Mouse (Mus musculus): Measurements from ENCODE around the gene Homer1. TPM values are rescaled to one million over a fixed set of nuclear protein-coding genes. Genes with fewer than 3 reads are reported as not detected.

The Homer1 gene
- polyA plus RNA-seq (2011; ENCODE audit: insufficient read length, low read depth, missing spikeins) = 19.4 and 21.5 TPM in 2 replicates

GRCm38 (mm10) chr13:93299316-93299715, at the start of gene Homer1:
Homer1 (plus strand) TSS chr13:93299635.
- Histone ChIP-seq H3K4me1 (ENCODE audit: control insufficient read depth, insufficient read depth, low read length) (no peaks in the 10 kb centered on the region), H3K27ac (ENCODE audit: insufficient read depth, low read length) (no peak within 1 kb of the TSS), H3K4me3 (ENCODE audit: insufficient read depth, low read length) (no peak within 1 kb of the TSS)
- TF ChIP-seq CTCF (IDR thresholded peaks at IDR 0.05; ENCODE audit: borderline replicate concordance, insufficient read depth, low read length) (no peak), POLR2A (IDR thresholded peaks at IDR 0.05; ENCODE audit: low read depth, low read length) (no peak)

- Histone ChIP-seq H3K4me1 (ENCODE audit: control insufficient read depth, insufficient read depth, low read length) (no peaks in the 10 kb centered on the region), H3K27ac (ENCODE audit: insufficient read depth, low read length) (no peak overlapping the region), H3K4me3 (ENCODE audit: insufficient read depth, low read length) (no peak overlapping the region)
- TF ChIP-seq CTCF (IDR thresholded peaks at IDR 0.05; ENCODE audit: borderline replicate concordance, insufficient read depth, low read length) (no peak), POLR2A (IDR thresholded peaks at IDR 0.05; ENCODE audit: low read depth, low read length) (no peak)
These were observed 47.7 kb upstream of the Homer1 start for GRCm38 (mm10) chr13:93251732-93252131.

DNA sequence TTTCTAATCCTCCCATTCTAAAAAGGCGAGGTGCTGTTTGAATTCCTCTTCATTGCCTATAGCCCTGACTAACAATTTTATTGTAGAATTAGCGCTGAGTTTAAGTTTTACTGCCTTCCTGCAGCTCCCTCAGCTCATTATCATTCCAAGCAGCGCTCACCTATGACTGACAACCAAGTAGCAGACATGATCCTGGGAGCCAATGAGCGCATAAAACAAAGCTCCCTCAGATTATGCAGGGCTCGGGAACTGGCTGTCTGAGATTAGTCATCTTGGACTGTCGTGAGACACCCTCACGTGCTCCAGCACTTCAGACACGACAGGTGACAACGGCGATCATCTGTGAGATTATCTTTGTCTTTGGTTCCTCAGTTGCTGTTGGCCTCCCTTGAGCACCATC, 47.3 kb upstream of the Homer1 start:
- no peak for TF ChIP-seq CTCF (IDR thresholded peaks at IDR 0.05; ENCODE audit: borderline replicate concordance, insufficient read depth, low read length)
- TF ChIP-seq POLR2A (IDR thresholded peaks at IDR 0.05; ENCODE audit: low read depth, low read length) = no peak
- no peaks in the 10 kb centered on the region for H3K4me1 ChIP-seq (ENCODE audit: control insufficient read depth, insufficient read depth, low read length)

DNA sequence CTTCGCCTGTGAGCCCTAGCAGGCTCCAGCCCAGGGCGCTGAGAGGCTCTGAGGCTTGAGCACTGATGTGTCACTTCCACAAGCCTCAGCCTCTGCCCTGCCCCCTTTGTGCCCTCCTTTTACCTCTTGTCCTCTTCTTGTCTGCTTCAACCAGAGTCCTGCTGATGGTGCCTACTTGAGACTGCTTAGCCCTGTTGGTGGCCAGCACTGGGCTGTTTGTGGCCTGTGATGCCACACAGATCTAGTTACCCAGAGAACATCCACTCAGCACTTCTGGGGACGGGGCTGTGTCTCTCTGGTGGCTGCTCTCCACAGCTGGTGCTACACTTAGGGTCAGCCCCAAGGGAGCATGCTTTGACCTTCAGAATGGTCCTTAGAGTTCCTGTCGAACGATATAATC, 46.5 kb upstream of the Homer1 start:
- TF ChIP-seq CTCF (IDR thresholded peaks at IDR 0.05; ENCODE audit: borderline replicate concordance, insufficient read depth, low read length) = no peak
- TF ChIP-seq POLR2A (IDR thresholded peaks at IDR 0.05; ENCODE audit: low read depth, low read length) = no peak
- Histone ChIP-seq H3K4me1 (ENCODE audit: control insufficient read depth, insufficient read depth, low read length) (no peaks in the 10 kb centered on the region), H3K4me3 (ENCODE audit: insufficient read depth, low read length) (no peak overlapping the region), H3K27ac (ENCODE audit: insufficient read depth, low read length) (no peak overlapping the region)

More for the DNA sequence above, 47.3 kb upstream of the Homer1 start:
- Histone ChIP-seq H3K4me3 (ENCODE audit: insufficient read depth, low read length) (no peak overlapping the region), H3K27ac (ENCODE audit: insufficient read depth, low read length) (no peak overlapping the region)

DNA sequence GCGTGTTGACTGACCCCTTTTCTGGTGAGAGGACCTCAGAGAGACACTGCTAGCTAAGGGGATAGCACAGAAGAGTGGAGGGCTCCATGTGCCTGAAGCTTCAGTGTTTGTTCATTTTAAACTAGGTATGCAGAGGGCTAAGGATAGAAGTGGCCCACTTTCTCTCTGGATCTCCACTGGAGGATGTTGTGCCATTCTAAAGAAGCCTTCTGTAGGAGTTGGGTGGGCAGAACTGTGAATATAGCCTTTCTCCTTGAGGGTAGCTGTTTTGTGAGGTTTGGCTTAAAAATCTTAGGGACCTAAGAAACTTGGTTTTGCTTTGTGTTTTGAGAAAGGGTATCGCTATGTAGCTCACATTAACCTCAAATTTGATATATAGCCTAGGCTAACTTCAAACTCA, 32.3 kb upstream of the Homer1 start:
- Histone ChIP-seq H3K4me1 (ENCODE audit: control insufficient read depth, insufficient read depth, low read length) (no peaks in the 10 kb centered on the region), H3K27ac (ENCODE audit: insufficient read depth, low read length) (no peak overlapping the region), H3K4me3 (ENCODE audit: insufficient read depth, low read length) (no peak overlapping the region)
- no peak for TF ChIP-seq POLR2A (IDR thresholded peaks at IDR 0.05; ENCODE audit: low read depth, low read length)

DNA sequence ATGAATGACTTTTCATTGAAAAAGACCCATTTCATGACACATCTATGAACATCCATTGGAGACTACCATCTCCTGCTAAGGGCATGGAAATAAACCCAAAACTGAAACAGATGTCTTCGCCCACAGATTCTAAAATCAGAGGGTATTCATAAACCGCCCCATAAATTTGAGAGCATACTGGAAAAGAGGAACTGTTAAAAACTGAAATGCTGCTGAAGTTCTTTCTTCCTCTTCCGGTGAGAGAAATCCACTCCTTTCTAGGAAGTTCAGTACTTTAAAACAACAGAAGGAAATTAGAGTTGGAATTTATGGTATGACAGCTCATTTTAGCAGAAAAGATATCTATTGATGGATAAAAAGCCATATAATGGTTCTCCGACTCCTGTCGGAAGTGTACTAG, 1.1 kb downstream of the Homer1 start:
- no peaks in the 10 kb centered on the region for H3K4me1 ChIP-seq (ENCODE audit: control insufficient read depth, insufficient read depth, low read length)

GRCm38 (mm10) chr13:93301060-93301459, 1.6 kb downstream of the Homer1 start:
- no peak for TF ChIP-seq CTCF (IDR thresholded peaks at IDR 0.05; ENCODE audit: borderline replicate concordance, insufficient read depth, low read length)
- TF ChIP-seq POLR2A (IDR thresholded peaks at IDR 0.05; ENCODE audit: low read depth, low read length) = no peak

More for the DNA sequence above, 1.1 kb downstream of the Homer1 start:
- TF ChIP-seq CTCF (IDR thresholded peaks at IDR 0.05; ENCODE audit: borderline replicate concordance, insufficient read depth, low read length) = no peak
- no peak for TF ChIP-seq POLR2A (IDR thresholded peaks at IDR 0.05; ENCODE audit: low read depth, low read length)
- Histone ChIP-seq H3K4me3 (ENCODE audit: insufficient read depth, low read length) (no peak overlapping the region), H3K27ac (ENCODE audit: insufficient read depth, low read length) (no peak overlapping the region)

GRCm38 (mm10) chr13:93302846-93303562, 3.6 kb downstream of the Homer1 start:
- H3K27ac ChIP-seq (ENCODE audit: insufficient read depth, low read length) = peak overlapping the region; percentile 7

More at GRCm38 (mm10) chr13:93301060-93301459, 1.6 kb downstream of the Homer1 start:
- H3K27ac ChIP-seq (ENCODE audit: insufficient read depth, low read length) = no peak overlapping the region
- no peaks in the 10 kb centered on the region for H3K4me1 ChIP-seq (ENCODE audit: control insufficient read depth, insufficient read depth, low read length)
- H3K4me3 ChIP-seq (ENCODE audit: insufficient read depth, low read length) = no peak overlapping the region

DNA sequence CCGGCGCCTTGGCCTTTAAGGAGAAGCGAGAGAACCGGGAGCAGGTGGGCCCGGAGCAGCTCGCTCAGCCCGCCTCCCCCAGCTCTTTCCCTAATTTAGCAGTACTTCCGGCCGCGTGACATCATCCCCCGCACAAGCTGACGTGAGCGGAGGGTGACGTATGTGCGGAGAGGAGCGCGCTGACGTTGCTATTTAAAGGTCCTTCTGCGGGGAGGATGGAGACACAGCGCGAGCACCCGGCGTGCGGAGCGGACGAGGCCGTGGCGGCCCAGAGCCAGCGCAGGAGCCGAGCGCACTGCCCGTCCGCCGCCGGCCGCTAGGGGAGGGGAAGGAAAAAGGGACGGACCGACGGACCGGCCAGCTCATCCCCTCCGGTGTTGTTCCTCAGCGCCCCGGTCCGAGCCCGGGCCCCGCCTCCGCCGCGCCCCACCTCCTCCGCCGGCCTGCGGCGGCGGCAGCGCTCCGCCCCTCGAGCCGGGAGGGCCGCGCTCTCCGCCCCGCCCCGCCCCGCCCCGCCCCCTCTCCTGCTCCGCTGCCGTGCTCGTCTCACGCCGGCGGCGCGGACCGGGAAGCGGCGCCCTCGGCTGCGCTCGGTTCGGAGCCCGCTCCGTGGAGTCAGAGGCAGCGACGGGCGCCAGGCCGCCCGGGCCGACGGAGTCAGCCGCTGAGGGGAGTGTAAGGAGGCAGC, 4.3 kb downstream of the Homer1 start:
- Histone ChIP-seq H3K4me3 (ENCODE audit: insufficient read depth, low read length) (peak overlapping the region; percentile 87), H3K4me1 (ENCODE audit: control insufficient read depth, insufficient read depth, low read length) (peaks cover 5% of the 10 kb centered on the region), H3K27ac (ENCODE audit: insufficient read depth, low read length) (peak overlapping the region; percentile 66)
- peak; percentile 73 for TF ChIP-seq POLR2A (IDR thresholded peaks at IDR 0.05; ENCODE audit: low read depth, low read length)
- TF ChIP-seq CTCF (IDR thresholded peaks at IDR 0.05; ENCODE audit: borderline replicate concordance, insufficient read depth, low read length) = peak; percentile 15; the same call in 1 of the 2 replicates

More at GRCm38 (mm10) chr13:93302846-93303562, 3.6 kb downstream of the Homer1 start:
- no peak; the same call in 1 of the 2 replicates for TF ChIP-seq POLR2A (IDR thresholded peaks at IDR 0.05; ENCODE audit: low read depth, low read length)
- TF ChIP-seq CTCF (IDR thresholded peaks at IDR 0.05; ENCODE audit: borderline replicate concordance, insufficient read depth, low read length) = no peak
- peaks cover 3% of the 10 kb centered on the region for H3K4me1 ChIP-seq (ENCODE audit: control insufficient read depth, insufficient read depth, low read length)
- H3K4me3 ChIP-seq (ENCODE audit: insufficient read depth, low read length) = peak overlapping the region; percentile 53
